Mouse (Mus musculus) heart, postnatal 0 days (tissue): ENCODE measurements around the gene Akr1b8.

ENCODE experiments used
- CTCF ChIP-seq: IDR thresholded peaks from 2 replicates; pipeline ENCODE4 v1.5.1; 2016; ENCODE audit warnings: antibody characterized with exemption, control low read depth, low read depth
- EP300 ChIP-seq: IDR thresholded peaks from 2 replicates; pipeline ENCODE4 v1.6.1; 2016; ENCODE audit warnings: antibody characterized with exemption, low read depth

DNA sequence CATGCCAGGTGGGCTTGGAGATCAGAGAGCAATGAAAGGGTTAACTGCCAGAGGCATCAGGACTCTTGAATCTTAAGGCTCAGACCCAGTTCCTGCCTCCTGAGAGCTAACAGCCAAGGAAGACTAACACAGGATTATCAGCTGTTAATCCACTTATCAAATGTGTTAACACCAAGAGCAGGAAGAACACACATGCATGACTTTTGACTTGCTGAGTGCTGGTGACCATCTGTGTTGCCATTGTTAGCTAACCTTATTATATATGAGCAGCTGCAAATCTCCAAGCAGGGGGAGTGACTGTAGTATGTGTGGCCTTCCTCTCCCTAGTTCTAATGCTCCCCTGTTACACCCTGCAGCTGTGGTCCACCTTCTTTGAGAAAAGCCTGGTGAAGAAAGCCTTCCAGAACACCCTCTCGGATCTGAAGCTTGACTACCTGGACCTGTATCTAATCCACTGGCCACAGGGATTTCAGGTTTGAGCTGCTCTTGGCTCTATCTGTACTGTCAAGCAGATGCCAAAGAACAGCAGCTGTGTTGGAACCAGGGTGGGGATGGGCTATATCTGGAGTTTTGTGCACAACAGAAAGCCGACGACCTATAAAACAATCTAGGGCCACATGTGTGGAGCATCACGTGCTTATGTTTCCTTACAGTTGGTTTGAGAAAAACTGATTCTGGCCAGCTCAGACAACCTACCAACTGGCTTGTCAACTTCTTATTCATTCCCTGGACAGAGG, 34.7 kb downstream of the Akr1b8 start:
- TF ChIP-seq CTCF: no peak
- TF ChIP-seq EP300: no peak
